Mouse (Mus musculus) forebrain, embryonic 16.5 days (tissue): ENCODE results near the gene Eif2ak1. TPM values are rescaled to one million over a fixed set of nuclear protein-coding genes. Genes with fewer than 3 reads are reported as not detected.
A peak's percentile ranks its signal among the peaks of the same experiment; 100 is the strongest.

Experiments
- ATAC-seq: fragments of 200-750 bp; cut with Nextera tagmentation; 2 replicates; pipeline ENCODE4 v1.8.0; 2017; ENCODE audit warnings: mild to moderate bottlenecking, moderate library complexity
- H3K27ac ChIP-seq: fragments of 300-500 bp; sonication (generic); 2 replicates; pipeline ENCODE4 v1.5.1; 2014; ENCODE audit warnings: low read length, control low read depth
- H3K27me3 ChIP-seq: fragments of 300-500 bp; sonication (generic); replicated peaks from 2 replicates; pipeline ENCODE4 v1.6.1; 2014; ENCODE audit warnings: low read length; ENCODE audit not compliant: control insufficient read depth, insufficient read depth
- H3K36me3 ChIP-seq: fragments of 300-500 bp; sonication (generic); 2 replicates; pipeline ENCODE4 v1.6.1; 2014; ENCODE audit not compliant: control insufficient read depth, insufficient read depth
- H3K4me1 ChIP-seq: fragments of 300-500 bp; sonication (generic); replicated peaks from 2 replicates; pipeline ENCODE4 v1.6.1; 2014; ENCODE audit warnings: low read length; ENCODE audit not compliant: control insufficient read depth, insufficient read depth
- H3K4me2 ChIP-seq: fragments of 300-500 bp; sonication (generic); 2 replicates; pipeline ENCODE4 v1.6.1; 2014; ENCODE audit warnings: mild to moderate bottlenecking, low read length, control low read depth
- H3K4me3 ChIP-seq: fragments of 300-500 bp; sonication (generic); replicated peaks from 2 replicates; pipeline ENCODE4 v1.5.1; 2014; ENCODE audit warnings: mild to moderate bottlenecking, low read length, control low read depth
- H3K9ac ChIP-seq: fragments of 300-500 bp; sonication (generic); replicated peaks from 2 replicates; pipeline ENCODE4 v1.6.1; 2014; ENCODE audit warnings: low read depth, low read length, control low read depth
- H3K9me3 ChIP-seq: fragments of 300-500 bp; sonication (generic); 2 replicates; pipeline ENCODE4 v1.6.1; 2016; ENCODE audit warnings: low read length; ENCODE audit not compliant: control insufficient read depth
- WGBS: fragments of 180-500 bp; shearing (Covaris S2); extraction: QIAGEN DNeasy Blood & Tissue Kit; methylation state at CpG from one replicate; pipeline ENCODE4 v1.1.7; 2014; 5-methylcytosine and 5-hydroxymethylcytosine counted together
- polyA plus RNA-seq: library from polyadenylated mRNA; unstranded; fragments of >200 nt; fragmentation: Nextera tagmentation; extraction: Ambion mirVana; gene quantifications from 2 replicates; pipeline ENCODE4 v1.2.1, GENCODE M21; 2015

Gene Eif2ak1
- polyA plus RNA-seq, 1 experiment from 2014 or later = 49.6 TPM

- no peak overlapping the region for H3K4me2 ChIP-seq
- no peaks in the 10 kb centered on the region for H3K27me3 ChIP-seq
- H3K4me3 ChIP-seq = no peak overlapping the region
- 74% methylated on average over 9 of the region's 9 CpGs for WGBS
- no peak for ATAC-seq
- no peaks in the 10 kb centered on the region for H3K4me1 ChIP-seq
- 0 out of 2 replicates have a peak, but pooled peaks cover 12% of the 10 kb centered on the region for H3K36me3 ChIP-seq
- no peak overlapping the region for H3K9ac ChIP-seq
- H3K9me3 ChIP-seq = no peaks in the 10 kb centered on the region
- H3K27ac ChIP-seq = no peak overlapping the region
These were observed 74.8 kb downstream of the Eif2ak1 start for GRCm38 (mm10) chr5:143892255-143892886.

GRCm38 (mm10) chr5:143893396-143893795 is 75.8 kb downstream of the Eif2ak1 start:
- Histone ChIP-seq H3K27me3 (no peaks in the 10 kb centered on the region), H3K4me1 (no peaks in the 10 kb centered on the region), H3K27ac (no peak overlapping the region), H3K9me3 (no peaks in the 10 kb centered on the region), H3K4me2 (no peak overlapping the region), H3K9ac (no peak overlapping the region), H3K36me3 (peaks cover 15% of the 10 kb centered on the region; the same call in 1 of the 2 replicates), H3K4me3 (no peak overlapping the region)
- ATAC-seq = no peak
- WGBS = 81% methylated on average over 5 of the region's 5 CpGs

- Histone ChIP-seq H3K4me3 (no peak within 1 kb of the TSS), H3K4me1 (no peaks in the 10 kb centered on the region), H3K9me3 (no peaks in the 10 kb centered on the region), H3K4me2 (no peak within 1 kb of the TSS), H3K27ac (no peak within 1 kb of the TSS), H3K36me3 (peaks cover 24% of the 10 kb centered on the region), H3K27me3 (no peaks in the 10 kb centered on the region), H3K9ac (no peak within 1 kb of the TSS)
- no peak for ATAC-seq
- 87% methylated on average over 14 of the region's 14 CpGs for WGBS
These were observed 80.2 kb downstream of the Eif2ak1 start, which contains the start of gene Ankrd61 for GRCm38 (mm10) chr5:143897635-143898330. Ankrd61 (minus strand) TSS chr5:143897685.

- WGBS = 84% methylated on average over 3 of the region's 3 CpGs
- Histone ChIP-seq H3K4me3 (no peak overlapping the region), H3K27ac (no peak overlapping the region), H3K9me3 (no peaks in the 10 kb centered on the region), H3K4me1 (no peaks in the 10 kb centered on the region), H3K4me2 (no peak overlapping the region), H3K27me3 (no peaks in the 10 kb centered on the region), H3K36me3 (peaks cover 30% of the 10 kb centered on the region), H3K9ac (no peak overlapping the region)
- no peak for ATAC-seq
These were observed 84.5 kb downstream of the Eif2ak1 start for GRCm38 (mm10) chr5:143902111-143902510.

GRCm38 (mm10) chr5:143903813-143904212 is 86.2 kb downstream of the Eif2ak1 start:
- no peaks in the 10 kb centered on the region for H3K27me3 ChIP-seq
- WGBS = 89% methylated on average over 4 of the region's 4 CpGs
- H3K4me1 ChIP-seq = peaks cover 13% of the 10 kb centered on the region
- H3K4me2 ChIP-seq = no peak overlapping the region
- ATAC-seq = no peak
- no peak overlapping the region for H3K9ac ChIP-seq
- H3K9me3 ChIP-seq = no peaks in the 10 kb centered on the region
- H3K4me3 ChIP-seq = no peak overlapping the region
- H3K27ac ChIP-seq = no peak overlapping the region
- peaks cover 22% of the 10 kb centered on the region for H3K36me3 ChIP-seq

GRCm38 (mm10) chr5:143906429-143906828 is 88.8 kb downstream of the Eif2ak1 start:
- Histone ChIP-seq H3K9me3 (no peaks in the 10 kb centered on the region), H3K4me3 (no peak overlapping the region), H3K36me3 (peaks cover 16% of the 10 kb centered on the region), H3K9ac (no peak overlapping the region), H3K4me2 (no peak overlapping the region), H3K4me1 (peaks cover 24% of the 10 kb centered on the region), H3K27me3 (no peaks in the 10 kb centered on the region), H3K27ac (no peak overlapping the region)
- no peak for ATAC-seq
- 84% methylated on average over 8 of the region's 8 CpGs for WGBS

GRCm38 (mm10) chr5:143908926-143909325 is 91.3 kb downstream of the Eif2ak1 start:
- H3K27ac ChIP-seq = peak overlapping the region; percentile 90
- peaks cover under 1% of the 10 kb centered on the region for H3K36me3 ChIP-seq
- H3K9ac ChIP-seq = peak overlapping the region; percentile 66
- H3K9me3 ChIP-seq = no peaks in the 10 kb centered on the region
- ATAC-seq = no peak
- peaks cover 24% of the 10 kb centered on the region for H3K4me1 ChIP-seq
- H3K27me3 ChIP-seq = no peaks in the 10 kb centered on the region
- 2% methylated on average over 9 of the region's 9 CpGs for WGBS
- H3K4me3 ChIP-seq = peak overlapping the region; percentile 94
- peak overlapping the region; percentile 88 for H3K4me2 ChIP-seq

- H3K4me2 ChIP-seq = peak within 1 kb of the TSS; percentile 88
- peak within 1 kb of the TSS; percentile 90 for H3K27ac ChIP-seq
- peak within 1 kb of the TSS; percentile 94 for H3K4me3 ChIP-seq
- H3K9ac ChIP-seq = peak within 1 kb of the TSS; percentile 69
- WGBS = under 1% methylated on average over 70 of the region's 70 CpGs
- no peaks in the 10 kb centered on the region for H3K27me3 ChIP-seq
- no peaks in the 10 kb centered on the region for H3K9me3 ChIP-seq
- no peaks in the 10 kb centered on the region; the same call in 1 of the 2 replicates for H3K36me3 ChIP-seq
- ATAC-seq = peak; percentile 99
- peaks cover 24% of the 10 kb centered on the region for H3K4me1 ChIP-seq
These were observed 92.1 kb downstream of the Eif2ak1 start, which contains the start of the genes Aimp2 and Pms2 for GRCm38 (mm10) chr5:143909417-143910400. Aimp2 (minus strand) TSS chr5:143909847. Pms2 (plus strand) TSS chr5:143909964.
